Mouse (Mus musculus): ENCODE measurements around the gene C1d. TPM values are rescaled to one million over a fixed set of nuclear protein-coding genes. Genes with fewer than 3 reads are reported as not detected.
"Not testable (repeated sequence)": the region's sequence is repeated elsewhere in the genome, so short reads cannot be mapped to it uniquely, and the experiment has no call there.

Gene C1d
- polyA plus RNA-seq (2011; ENCODE audit: insufficient read length, low read depth, missing spikeins), result 217 and 250 TPM in 2 replicates

GRCm38 (mm10) chr11:17257443-17257842 lies at the start of gene C1d:
Gene C1d (plus strand): TSS chr11:17257579.
- TF ChIP-seq CTCF (IDR thresholded peaks at IDR 0.05; ENCODE audit: borderline replicate concordance, insufficient read depth, low read length), result no peak
- TF ChIP-seq POLR2A (IDR thresholded peaks at IDR 0.05; ENCODE audit: low read depth, low read length), result peak; percentile 94
- peak within 1 kb of the TSS; percentile 49 for H3K27ac ChIP-seq (ENCODE audit: insufficient read depth, low read length)
- H3K4me3 ChIP-seq (ENCODE audit: insufficient read depth, low read length), result peak within 1 kb of the TSS; percentile 89
- H3K4me1 ChIP-seq (ENCODE audit: control insufficient read depth, insufficient read depth, low read length), result no peaks in the 10 kb centered on the region

- no peaks in the 10 kb centered on the region for H3K4me1 ChIP-seq (ENCODE audit: control insufficient read depth, insufficient read depth, low read length)
- H3K27ac ChIP-seq (ENCODE audit: insufficient read depth, low read length), result peak within 1 kb of the TSS; percentile 79
- peak within 1 kb of the TSS; percentile 82 for H3K4me3 ChIP-seq (ENCODE audit: insufficient read depth, low read length)
- TF ChIP-seq POLR2A (IDR thresholded peaks at IDR 0.05; ENCODE audit: low read depth, low read length), result peak; percentile 77
- TF ChIP-seq CTCF (IDR thresholded peaks at IDR 0.05; ENCODE audit: borderline replicate concordance, insufficient read depth, low read length), result no peak
Observed at GRCm38 (mm10) chr11:17211258-17212140, 45.9 kb upstream of the C1d start, which contains the start of gene Pno1. Gene Pno1 (minus strand): TSS chr11:17211568.

GRCm38 (mm10) chr11:17212141-17212495 lies 45.3 kb upstream of the C1d start:
- no peak for TF ChIP-seq CTCF (IDR thresholded peaks at IDR 0.05; ENCODE audit: borderline replicate concordance, insufficient read depth, low read length)
- no peak; the same call in none of the 2 replicates for TF ChIP-seq POLR2A (IDR thresholded peaks at IDR 0.05; ENCODE audit: low read depth, low read length)
- no peaks in the 10 kb centered on the region for H3K4me1 ChIP-seq (ENCODE audit: control insufficient read depth, insufficient read depth, low read length)
- H3K27ac ChIP-seq (ENCODE audit: insufficient read depth, low read length), result peak overlapping the region; percentile 37
- H3K4me3 ChIP-seq (ENCODE audit: insufficient read depth, low read length), result peak overlapping the region; percentile 82

- TF ChIP-seq CTCF (IDR thresholded peaks at IDR 0.05; ENCODE audit: borderline replicate concordance, insufficient read depth, low read length), result no peak
- no peak for TF ChIP-seq POLR2A (IDR thresholded peaks at IDR 0.05; ENCODE audit: low read depth, low read length)
- Histone ChIP-seq H3K4me1 (ENCODE audit: control insufficient read depth, insufficient read depth, low read length) (no peaks in the 10 kb centered on the region), H3K4me3 (ENCODE audit: insufficient read depth, low read length) (no peak overlapping the region), H3K27ac (ENCODE audit: insufficient read depth, low read length) (no peak overlapping the region)
Observed at GRCm38 (mm10) chr11:17212903-17213509, 44.4 kb upstream of the C1d start.

- Histone ChIP-seq H3K4me3 (ENCODE audit: insufficient read depth, low read length) (no peak overlapping the region), H3K4me1 (ENCODE audit: control insufficient read depth, insufficient read depth, low read length) (no peaks in the 10 kb centered on the region), H3K27ac (ENCODE audit: insufficient read depth, low read length) (no peak overlapping the region)
- TF ChIP-seq CTCF (IDR thresholded peaks at IDR 0.05; ENCODE audit: borderline replicate concordance, insufficient read depth, low read length) (no peak), POLR2A (IDR thresholded peaks at IDR 0.05; ENCODE audit: low read depth, low read length) (no peak)
Observed at GRCm38 (mm10) chr11:17215475-17215874, 41.9 kb upstream of the C1d start.

GRCm38 (mm10) chr11:17221126-17221525 lies 36.3 kb upstream of the C1d start:
- H3K4me1 ChIP-seq (ENCODE audit: control insufficient read depth, insufficient read depth, low read length), result no peaks in the 10 kb centered on the region
- TF ChIP-seq CTCF (IDR thresholded peaks at IDR 0.05; ENCODE audit: borderline replicate concordance, insufficient read depth, low read length), result no peak
- no peak for TF ChIP-seq POLR2A (IDR thresholded peaks at IDR 0.05; ENCODE audit: low read depth, low read length)

GRCm38 (mm10) chr11:17232792-17233191 lies 24.6 kb upstream of the C1d start:
- Histone ChIP-seq H3K4me1 (ENCODE audit: control insufficient read depth, insufficient read depth, low read length) (no peaks in the 10 kb centered on the region), H3K4me3 (ENCODE audit: insufficient read depth, low read length) (no peak overlapping the region), H3K27ac (ENCODE audit: insufficient read depth, low read length) (no peak overlapping the region)
- no peak for TF ChIP-seq CTCF (IDR thresholded peaks at IDR 0.05; ENCODE audit: borderline replicate concordance, insufficient read depth, low read length)
- TF ChIP-seq POLR2A (IDR thresholded peaks at IDR 0.05; ENCODE audit: low read depth, low read length), result no peak

More at GRCm38 (mm10) chr11:17221126-17221525, 36.3 kb upstream of the C1d start:
- Histone ChIP-seq H3K27ac (ENCODE audit: insufficient read depth, low read length) (no peak overlapping the region), H3K4me3 (ENCODE audit: insufficient read depth, low read length) (no peak overlapping the region)

- Histone ChIP-seq H3K4me3 (ENCODE audit: insufficient read depth, low read length) (no peak overlapping the region), H3K27ac (ENCODE audit: insufficient read depth, low read length) (no peak overlapping the region), H3K4me1 (ENCODE audit: control insufficient read depth, insufficient read depth, low read length) (no peaks in the 10 kb centered on the region)
- TF ChIP-seq POLR2A (IDR thresholded peaks at IDR 0.05; ENCODE audit: low read depth, low read length) (no peak), CTCF (IDR thresholded peaks at IDR 0.05; ENCODE audit: borderline replicate concordance, insufficient read depth, low read length) (no peak)
Observed at GRCm38 (mm10) chr11:17236449-17237037, 20.8 kb upstream of the C1d start.

GRCm38 (mm10) chr11:17238598-17238997 lies 18.8 kb upstream of the C1d start:
- not testable (repeated sequence) for H3K27ac ChIP-seq (ENCODE audit: insufficient read depth, low read length)

GRCm38 (mm10) chr11:17248715-17249114 lies 8.7 kb upstream of the C1d start:
- TF ChIP-seq POLR2A (IDR thresholded peaks at IDR 0.05; ENCODE audit: low read depth, low read length) (no peak), CTCF (IDR thresholded peaks at IDR 0.05; ENCODE audit: borderline replicate concordance, insufficient read depth, low read length) (no peak)
- H3K27ac ChIP-seq (ENCODE audit: insufficient read depth, low read length), result no peak overlapping the region
- no peak overlapping the region for H3K4me3 ChIP-seq (ENCODE audit: insufficient read depth, low read length)
- no peaks in the 10 kb centered on the region for H3K4me1 ChIP-seq (ENCODE audit: control insufficient read depth, insufficient read depth, low read length)

More at GRCm38 (mm10) chr11:17238598-17238997, 18.8 kb upstream of the C1d start:
- not testable (repeated sequence) for H3K4me1 ChIP-seq (ENCODE audit: control insufficient read depth, insufficient read depth, low read length); H3K4me3 ChIP-seq (ENCODE audit: insufficient read depth, low read length)
